Mouse (Mus musculus) CH12.LX (cell line): ENCODE measurements around the gene Trappc3. TPM values are rescaled to one million over a fixed set of nuclear protein-coding genes. Genes with fewer than 3 reads are reported as not detected.

Source experiments
- DNase-seq: peaks from one replicate; pipeline ENCODE4 v3.0.0-alpha.2; 2013; ENCODE audit errors: extremely low read depth
- H3K27ac ChIP-seq: 2 replicates; pipeline ENCODE4 v1.5.1; 2012; ENCODE audit warnings: low read depth, mild to moderate bottlenecking, control low read depth, moderate library complexity; ENCODE audit not compliant: insufficient read depth
- H3K27me3 ChIP-seq: replicated peaks from 2 replicates; pipeline ENCODE3; 2012; ENCODE audit warnings: inconsistent platforms
- H3K36me3 ChIP-seq, 2 experiments: replicated peaks in 1 of 2; 2 replicates each; pipeline versions ENCODE3 to v1.6.1; 2012; ENCODE audit warnings: inconsistent platforms in 1 of 2, low read length in 1 of 2, mild to moderate bottlenecking in 1 of 2, mixed read lengths in 1 of 2, moderate library complexity in 1 of 2; ENCODE audit not compliant: control insufficient read depth in 1 of 2, insufficient read depth in 1 of 2
- H3K4me1 ChIP-seq, 2 experiments: 2 replicates each; pipeline ENCODE4 v1.6.1; 2012; ENCODE audit warnings: inconsistent platforms in 1 of 2, moderate library complexity in 1 of 2; ENCODE audit not compliant: insufficient read depth in 2 of 2, control insufficient read depth in 1 of 2
- H3K4me2 ChIP-seq: 2 replicates; pipeline ENCODE4 v1.6.1; 2012; ENCODE audit warnings: low read depth, mild to moderate bottlenecking, control low read depth; ENCODE audit not compliant: poor library complexity, insufficient read depth, severe bottlenecking
- H3K4me3 ChIP-seq, 3 experiments: fragments of 150-350 bp in 1 of 3; sonication (generic) in 1 of 3; replicated peaks in 1 of 3; 2 replicates each; pipeline versions ENCODE3 to v1.5.1; 2011 to 2012; ENCODE audit warnings: low read depth in 2 of 3, low read length in 2 of 3, mild to moderate bottlenecking in 2 of 3, moderate library complexity in 2 of 3, control low read depth in 1 of 3, improper control_type of control experiment in 1 of 3, inconsistent platforms in 1 of 3, mixed read lengths in 1 of 3; ENCODE audit not compliant: poor library complexity in 1 of 3
- H3K79me2 ChIP-seq: replicated peaks from 2 replicates; pipeline ENCODE4 v1.6.1; 2012; ENCODE audit warnings: mild to moderate bottlenecking, moderate library complexity; ENCODE audit not compliant: control insufficient read depth, poor library complexity, insufficient read depth, severe bottlenecking; ENCODE audit errors: extremely low read depth
- H3K9ac ChIP-seq: 2 replicates; pipeline ENCODE4 v1.6.1; 2012; ENCODE audit warnings: low read depth, mild to moderate bottlenecking, control low read depth, moderate library complexity; ENCODE audit not compliant: insufficient read depth
- H3K9me3 ChIP-seq: replicated peaks from 2 replicates; pipeline ENCODE3; 2012; ENCODE audit warnings: low read length, inconsistent platforms, mixed read lengths
- BHLHE40 ChIP-seq: IDR thresholded peaks from 2 replicates; pipeline ENCODE4 v1.6.1; 2011; ENCODE audit warnings: mild to moderate bottlenecking, low read depth, low read length, improper control_type of control experiment
- CHD1 ChIP-seq: IDR thresholded peaks from 2 replicates; pipeline ENCODE4 v1.6.1; 2012; ENCODE audit warnings: low read depth, low read length, improper control_type of control experiment, inconsistent platforms
- CHD2 ChIP-seq: IDR thresholded peaks from 2 replicates; pipeline ENCODE4 v1.6.1; 2011; ENCODE audit warnings: low read length, improper control_type of control experiment
- CTCF ChIP-seq, 2 experiments: IDR thresholded peaks in 1 of 2; conservative IDR thresholded peaks in 1 of 2; 2 replicates each; pipeline ENCODE4 v1.5.1; 2011 to 2012; ENCODE audit warnings: low read depth in 2 of 2, low read length in 2 of 2, improper control_type of control experiment in 1 of 2, inconsistent platforms in 1 of 2, mild to moderate bottlenecking in 1 of 2, moderate library complexity in 1 of 2
- E2F4 ChIP-seq: IDR thresholded peaks from 2 replicates; pipeline ENCODE4 v1.6.1; 2011; ENCODE audit warnings: low read depth, low read length, improper control_type of control experiment; ENCODE audit not compliant: insufficient replicate concordance
- ELF1 ChIP-seq: IDR thresholded peaks from 2 replicates; pipeline ENCODE4 v1.6.1; 2014; ENCODE audit warnings: low read depth, mild to moderate bottlenecking, inconsistent platforms, low read length, improper control_type of control experiment
- ETS1 ChIP-seq: conservative IDR thresholded peaks from 2 replicates; pipeline ENCODE4 v1.6.1; 2012; ENCODE audit warnings: low read depth, mild to moderate bottlenecking, inconsistent platforms, low read length, improper control_type of control experiment, moderate library complexity
- GABPA ChIP-seq: IDR thresholded peaks from 2 replicates; pipeline ENCODE4 v1.6.1; 2012; ENCODE audit warnings: low read depth, low read length, improper control_type of control experiment, inconsistent platforms; ENCODE audit not compliant: insufficient replicate concordance
- HCFC1 ChIP-seq: IDR thresholded peaks from 2 replicates; pipeline ENCODE4 v1.6.1; 2012; ENCODE audit warnings: low read depth, mild to moderate bottlenecking, inconsistent platforms, low read length, improper control_type of control experiment
- IRF4 ChIP-seq: IDR thresholded peaks from 2 replicates; pipeline ENCODE4 v1.6.1; 2014; ENCODE audit warnings: low read depth, mild to moderate bottlenecking, inconsistent platforms, low read length, improper control_type of control experiment
- JUN ChIP-seq: IDR thresholded peaks from 2 replicates; pipeline ENCODE4 v1.6.1; 2011; ENCODE audit warnings: low read depth, mild to moderate bottlenecking, low read length, improper control_type of control experiment, moderate library complexity; ENCODE audit not compliant: insufficient read depth
- KAT2A ChIP-seq: IDR thresholded peaks from 2 replicates; pipeline ENCODE4 v1.6.1; 2012; ENCODE audit warnings: low read length, improper control_type of control experiment, inconsistent platforms; ENCODE audit not compliant: insufficient replicate concordance
- MAFK ChIP-seq: IDR thresholded peaks from 2 replicates; pipeline ENCODE4 v1.6.1; 2011; ENCODE audit warnings: low read length, improper control_type of control experiment; ENCODE audit not compliant: insufficient replicate concordance
- MAX ChIP-seq: IDR thresholded peaks from 2 replicates; pipeline ENCODE4 v1.6.1; 2011; ENCODE audit warnings: low read length, improper control_type of control experiment
- MEF2A ChIP-seq: IDR thresholded peaks from 2 replicates; pipeline ENCODE4 v1.6.1; 2014; ENCODE audit warnings: low read depth, mild to moderate bottlenecking, inconsistent platforms, low read length, improper control_type of control experiment, borderline replicate concordance
- MXI1 ChIP-seq: IDR thresholded peaks from 2 replicates; pipeline ENCODE4 v1.6.1; 2011; ENCODE audit warnings: mild to moderate bottlenecking, low read depth, low read length, improper control_type of control experiment
- MYC ChIP-seq: IDR thresholded peaks from 2 replicates; pipeline ENCODE4 v1.6.1; 2011; ENCODE audit warnings: low read depth, mild to moderate bottlenecking, improper control_type of control experiment, low read length
- NELFE ChIP-seq: IDR thresholded peaks from 2 replicates; pipeline ENCODE4 v1.6.1; 2011; ENCODE audit warnings: low read depth, low read length, improper control_type of control experiment
- NRF1 ChIP-seq: IDR thresholded peaks from 2 replicates; pipeline ENCODE4 v1.6.1; 2014; ENCODE audit warnings: low read depth, mild to moderate bottlenecking, inconsistent platforms, low read length, improper control_type of control experiment, moderate library complexity
- PAX5 ChIP-seq: IDR thresholded peaks from 2 replicates; pipeline ENCODE4 v1.6.1; 2012; ENCODE audit warnings: low read length, inconsistent platforms, mixed read lengths
- POLR2A ChIP-seq: IDR thresholded peaks from 2 replicates; pipeline ENCODE4 v1.6.1; 2011; ENCODE audit warnings: low read depth, mild to moderate bottlenecking, improper control_type of control experiment, low read length
- POLR2AphosphoS2 ChIP-seq: IDR thresholded peaks from 2 replicates; pipeline ENCODE4 v1.6.1; 2011; ENCODE audit warnings: low read depth, low read length, improper control_type of control experiment
- RAD21 ChIP-seq: IDR thresholded peaks from 2 replicates; pipeline ENCODE4 v1.6.1; 2011; ENCODE audit warnings: low read depth, mild to moderate bottlenecking, low read length, improper control_type of control experiment, moderate library complexity
- RCOR1 ChIP-seq: conservative IDR thresholded peaks from 2 replicates; pipeline ENCODE4 v1.6.1; 2012; ENCODE audit warnings: low read depth, mild to moderate bottlenecking, inconsistent platforms, low read length, improper control_type of control experiment
- SIN3A ChIP-seq: IDR thresholded peaks from 2 replicates; pipeline ENCODE4 v1.6.1; 2012; ENCODE audit warnings: low read length, improper control_type of control experiment, inconsistent platforms
- SMC3 ChIP-seq: IDR thresholded peaks from 2 replicates; pipeline ENCODE4 v1.6.1; 2011; ENCODE audit warnings: low read depth, low read length, improper control_type of control experiment
- TBP ChIP-seq: conservative IDR thresholded peaks from 2 replicates; pipeline ENCODE4 v1.6.1; 2011; ENCODE audit warnings: low read depth, low read length, improper control_type of control experiment
- TCF12 ChIP-seq: IDR thresholded peaks from 2 replicates; pipeline ENCODE4 v1.6.1; 2014; ENCODE audit warnings: low read depth, mild to moderate bottlenecking, inconsistent platforms, low read length, improper control_type of control experiment
- UBTF ChIP-seq: IDR thresholded peaks from 2 replicates; pipeline ENCODE4 v1.6.1; 2012; ENCODE audit warnings: low read depth, mild to moderate bottlenecking, inconsistent platforms, low read length, improper control_type of control experiment, moderate library complexity
- USF2 ChIP-seq: conservative IDR thresholded peaks from 2 replicates; pipeline ENCODE4 v1.6.1; 2011; ENCODE audit warnings: low read depth, low read length, improper control_type of control experiment
- ZC3H11A ChIP-seq: IDR thresholded peaks from 2 replicates; pipeline ENCODE4 v1.6.1; 2012; ENCODE audit warnings: low read depth, mild to moderate bottlenecking, inconsistent platforms, low read length, improper control_type of control experiment
- dilution Hi-C: fragments of 300-500 bp; cut with MboI; formaldehyde crosslinking; loops from 2 replicates; pipeline ENCODE4 v1.14.3; 2020; ENCODE audit warnings: low sequenced_read_pairs; ENCODE audit not compliant: extremely low pct_unique_long_range_greater_than_20kb, extremely low pct_ligation_motif_present
- in situ Hi-C: fragments of 300-500 bp; cut with MboI; formaldehyde crosslinking; loops from 3 replicates; pipeline ENCODE4 v1.14.3; 2019; ENCODE audit warnings: low sequenced_read_pairs, low pct_ligation_motif_present, low pct_unique_long_range_greater_than_20kb, mixed read lengths
- polyA plus RNA-seq: library from polyadenylated mRNA; unstranded; fragments of >175 nt; gene quantifications from 2 replicates; pipeline ENCODE4 v1.2.1, GENCODE M21; 2012; ENCODE audit warnings: low read depth; ENCODE audit not compliant: insufficient read length
- total RNA-seq, 2 experiments: library from RNA; depleted of rRNA; stranded (reverse); fragments of 300-350 nt in 1 of 2; fragments of >200 nt in 1 of 2; gene quantifications; 2 replicates each; pipeline ENCODE4 v1.2.3; 2012 to 2014

The Trappc3 gene
- total and polyA plus RNA-seq, 3 experiments, result 72.7 to 94.8 (median 74.1) TPM

- Histone ChIP-seq H3K4me1 (peaks cover 31 to 52% of the 10 kb centered on the region in 2 experiments), H3K27me3 (no peaks in the 10 kb centered on the region), H3K36me3 (peaks cover 0 to 7% of the 10 kb centered on the region in 2 experiments), H3K4me3 (no peak overlapping the region), H3K27ac (peak overlapping the region; percentile 92), H3K9me3 (no peaks in the 10 kb centered on the region), H3K4me2 (peak overlapping the region; percentile 42), H3K9ac (no peak overlapping the region), H3K79me2 (peaks cover 21% of the 10 kb centered on the region)
- no peak for DNase-seq
- in situ Hi-C loops (no loop called here), dilution Hi-C loops (no loop called here)
- no peak for TF ChIP-seq BHLHE40
These were observed 3.1 kb upstream of the Trappc3 start for GRCm38 (mm10) chr4:126259063-126259462.

- Histone ChIP-seq H3K9ac (peak overlapping the region; percentile 55), H3K79me2 (peaks cover 16% of the 10 kb centered on the region), H3K36me3 (peaks cover 0 to 13% of the 10 kb centered on the region in 2 experiments), H3K4me3 (peak overlapping the region; percentile 36 to 40 (median 40)), H3K4me1 (peaks cover 26 to 46% of the 10 kb centered on the region in 2 experiments), H3K27ac (peak overlapping the region; percentile 92), H3K27me3 (no peaks in the 10 kb centered on the region), H3K9me3 (no peaks in the 10 kb centered on the region), H3K4me2 (peak overlapping the region; percentile 98)
- dilution Hi-C loops, result no loop called here
- DNase-seq, result peak; percentile 93
- in situ Hi-C loops, result loop anchor here (5.0 kb wide), 1 partner anchor 32 kb away; no protein-coding TSS in a partner anchor
- TF ChIP-seq HCFC1 (peak; percentile 62; the same call in 1 of the 2 replicates), ETS1 (peak; percentile 73), BHLHE40 (0 out of 2 replicates have a peak, but pooled peaks have one; percentile 30), POLR2A (peak; percentile 78), MAX (peak; percentile 78), CHD2 (peak; percentile 86; the same call in 1 of the 2 replicates), USF2 (no peak), CTCF (conservative IDR thresholded peaks at IDR 0.05 in 1 of 2, IDR thresholded peaks at IDR 0.05 in 1 of 2; ENCODE audit: low read depth in 2 of 2, low read length in 2 of 2) (no peak), E2F4 (no peak), JUN (no peak), NRF1 (0 out of 2 replicates have a peak, but pooled peaks have one; percentile 12), MEF2A (peak; percentile 79; the same call in 1 of the 2 replicates), TCF12 (peak; percentile 63), RCOR1 (peak; percentile 76; the same call in 1 of the 2 replicates), UBTF (no peak), MAFK (no peak), KAT2A (0 out of 2 replicates have a peak, but pooled peaks have one; percentile 40), ZC3H11A (no peak), PAX5 (no peak), POLR2AphosphoS2 (0 out of 2 replicates have a peak, but pooled peaks have one; percentile 47), MXI1 (peak; percentile 76), IRF4 (peak; percentile 87), CHD1 (no peak), TBP (0 out of 2 replicates have a peak, but pooled peaks have one; percentile 33), GABPA (no peak), SIN3A (peak; percentile 79), RAD21 (no peak; the same call in 1 of the 2 replicates), SMC3 (peak; percentile 9), MYC (peak; percentile 67; the same call in 1 of the 2 replicates), ELF1 (peak; percentile 89), NELFE (peak; percentile 81)
These were observed 2.5 kb upstream of the Trappc3 start for GRCm38 (mm10) chr4:126259523-126260160.
